Mouse (Mus musculus) lung, embryonic 14.5 days (tissue): Measurements from ENCODE around the gene Gcm1. TPM values are rescaled to one million over a fixed set of nuclear protein-coding genes. Genes with fewer than 3 reads are reported as not detected.
A peak's percentile ranks its signal among the peaks of the same experiment; 100 is the strongest.

Experiments used
- ATAC-seq: fragments of 200-750 bp; cut with Nextera tagmentation; 2 replicates; pipeline ENCODE4 v1.8.0; 2017; ENCODE audit warnings: mild to moderate bottlenecking, moderate TSS enrichment, moderate library complexity; ENCODE audit not compliant: insufficient read depth
- DNase-seq: peaks from one replicate; pipeline ENCODE4 v3.0.0-alpha.2; 2015
- H3K27ac ChIP-seq: fragments of 300-500 bp; sonication (generic); 2 replicates; pipeline ENCODE4 v1.5.1; 2014; ENCODE audit warnings: low read depth, mild to moderate bottlenecking, moderate library complexity
- H3K27me3 ChIP-seq: fragments of 300-500 bp; sonication (generic); 2 replicates; pipeline ENCODE4 v1.6.1; 2014; ENCODE audit warnings: low read length, control low read depth; ENCODE audit not compliant: insufficient read depth
- H3K36me3 ChIP-seq: fragments of 300-500 bp; sonication (generic); 2 replicates; pipeline ENCODE4 v1.6.1; 2014; ENCODE audit warnings: control low read depth; ENCODE audit not compliant: insufficient read depth
- H3K4me1 ChIP-seq: fragments of 300-500 bp; sonication (generic); 2 replicates; pipeline ENCODE4 v1.6.1; 2014; ENCODE audit warnings: antibody characterized with exemption, control low read depth; ENCODE audit not compliant: insufficient read depth
- H3K4me2 ChIP-seq: fragments of 300-500 bp; sonication (generic); 2 replicates; pipeline ENCODE4 v1.6.1; 2014; ENCODE audit warnings: mild to moderate bottlenecking
- H3K4me3 ChIP-seq: fragments of 300-500 bp; sonication (generic); 2 replicates; pipeline ENCODE4 v1.5.1; 2014; ENCODE audit warnings: low read depth, low read length
- H3K9ac ChIP-seq: fragments of 300-500 bp; sonication (generic); 2 replicates; pipeline ENCODE4 v1.6.1; 2014
- H3K9me3 ChIP-seq: fragments of 300-500 bp; sonication (generic); 2 replicates; pipeline ENCODE4 v1.6.1; 2016; ENCODE audit warnings: low read depth, low read length, control low read depth
- CTCF ChIP-seq: IDR thresholded peaks from 2 replicates; pipeline ENCODE4 v1.5.1; 2016; ENCODE audit warnings: antibody characterized with exemption, low read depth
- WGBS: fragments of 180-500 bp; shearing (Covaris S2); extraction: QIAGEN DNeasy Blood & Tissue Kit; methylation state at CpG from one replicate; pipeline ENCODE4 v1.1.7; 2014; 5-methylcytosine and 5-hydroxymethylcytosine counted together
- polyA plus RNA-seq: library from polyadenylated mRNA; unstranded; fragments of >200 nt; fragmentation: Nextera tagmentation; extraction: Ambion mirVana; gene quantifications from 2 replicates; pipeline ENCODE4 v1.2.1, GENCODE M21; 2014

Gcm1 gene
- polyA plus RNA-seq, 1 experiment from 2014 or later: 0.47 TPM

DNA sequence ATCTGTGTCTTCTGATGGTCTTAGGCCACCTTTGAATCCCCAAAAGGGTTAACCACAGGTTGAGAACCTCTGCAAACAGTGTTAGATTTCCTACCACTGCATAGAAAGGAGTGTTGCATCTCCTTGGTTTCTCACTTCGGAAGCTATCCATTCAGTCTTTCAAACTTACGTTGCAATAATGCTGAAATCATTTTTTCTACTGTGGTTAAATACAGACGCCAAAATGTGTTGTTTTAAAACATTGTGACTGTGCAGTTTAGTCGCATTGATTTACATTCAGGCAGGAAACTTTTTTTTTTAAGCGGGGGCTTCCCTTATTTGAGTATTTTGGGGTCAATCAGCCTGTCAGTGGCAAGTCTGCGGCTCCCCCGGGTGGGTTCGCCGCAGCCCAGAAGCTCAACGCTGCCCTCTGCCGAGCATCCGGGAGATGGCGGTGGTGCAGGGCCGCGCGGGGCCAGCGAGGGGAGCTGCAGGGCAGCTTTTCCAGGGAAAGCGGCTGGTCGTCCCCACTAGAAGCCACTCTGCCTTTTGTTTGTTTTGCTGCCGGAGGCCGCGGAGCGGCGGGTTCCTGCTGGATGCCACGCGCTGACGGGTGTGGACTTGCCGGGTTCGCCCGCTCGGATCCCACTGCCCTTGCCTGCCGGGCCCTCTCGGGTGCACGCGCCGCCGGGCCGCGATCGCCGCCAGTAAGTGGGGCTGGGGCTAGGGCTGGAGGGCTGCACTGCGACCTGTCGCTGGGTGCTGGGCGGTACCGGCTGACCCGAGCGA, 61.2 kb downstream of the Gcm1 start:
- Histone ChIP-seq H3K27ac (peak overlapping the region; percentile 81), H3K9ac (peak overlapping the region; percentile 94)
- WGBS: 1% methylated on average over 47 of the region's 47 CpGs

DNA sequence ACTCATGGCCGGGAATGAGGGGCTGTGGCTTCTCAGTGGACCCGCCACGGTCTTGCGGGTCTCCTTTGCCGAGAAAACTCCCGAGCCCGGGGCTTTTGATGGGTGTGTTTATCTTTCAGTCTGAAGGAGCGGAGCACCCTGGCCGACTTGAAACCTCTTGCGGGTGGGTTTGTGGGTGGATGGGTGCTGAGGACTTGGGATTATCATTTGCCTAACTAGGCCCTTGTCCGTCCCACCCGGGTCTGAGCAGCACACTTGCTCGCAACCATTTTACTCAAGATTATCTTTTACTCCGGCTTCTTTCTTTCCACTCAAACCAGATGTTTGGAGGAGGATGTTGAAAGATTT, 61.8 kb downstream of the Gcm1 start:
- Histone ChIP-seq H3K9me3 (no peaks in the 10 kb centered on the region), H3K36me3 (no peaks in the 10 kb centered on the region), H3K4me2 (peak overlapping the region; percentile 74), H3K27ac (peak overlapping the region; percentile 81), H3K27me3 (no peaks in the 10 kb centered on the region), H3K4me1 (no peaks in the 10 kb centered on the region), H3K9ac (peak overlapping the region; percentile 94), H3K4me3 (peak overlapping the region; percentile 82)
- no peak for TF ChIP-seq CTCF
- ATAC-seq (peak; percentile 3; the same call in 1 of the 2 replicates), DNase-seq (peak; percentile 59)
- under 1% methylated on average over 14 of the region's 14 CpGs for WGBS

More for the DNA sequence above, 61.2 kb downstream of the Gcm1 start:
- TF ChIP-seq CTCF: peak; percentile 97
- Histone ChIP-seq H3K36me3 (no peaks in the 10 kb centered on the region), H3K4me1 (no peaks in the 10 kb centered on the region), H3K9me3 (no peaks in the 10 kb centered on the region), H3K4me3 (peak overlapping the region; percentile 82), H3K27me3 (no peaks in the 10 kb centered on the region), H3K4me2 (peak overlapping the region; percentile 74)
- DNase-seq (peak; percentile 96), ATAC-seq (peak; percentile 73)

Other genes with a start within 250 kb of the Gcm1 start
- 76.7 and 87.7 TPM in 2 replicates for gene Elovl5, start 134.6 kb upstream of the Gcm1 start, polyA plus RNA-seq
- gene Fbxo9, start 57.1 kb downstream of the Gcm1 start, polyA plus RNA-seq: 40.5 and 41.8 TPM in 2 replicates
- gene Ick, start 57.3 kb downstream of the Gcm1 start, polyA plus RNA-seq: 22.9 and 23.2 TPM in 2 replicates
- 48.4 and 58.0 TPM in 2 replicates for gene Gsta4, start 130.8 kb downstream of the Gcm1 start, polyA plus RNA-seq
- not detected in 2 replicates for gene Gsta1, start 178.7 kb downstream of the Gcm1 start, polyA plus RNA-seq
- not detected in 2 replicates for gene Gm3776, start 205.2 kb downstream of the Gcm1 start, polyA plus RNA-seq
- gene Gm10639, start 238.0 kb downstream of the Gcm1 start, polyA plus RNA-seq: not detected in 2 replicates